Mouse (Mus musculus) brain, embryonic 14.5 days (tissue): ENCODE measurements around the gene Atf6.

Experiments used
- CTCF ChIP-seq: fragments of 200-500 bp; IDR thresholded peaks from 2 replicates; pipeline ENCODE4 v1.5.1; 2012; ENCODE audit warnings: inconsistent platforms, mild to moderate bottlenecking, moderate library complexity, borderline replicate concordance; ENCODE audit not compliant: insufficient read depth, insufficient read length; ENCODE audit errors: extremely low read depth
- POLR2A ChIP-seq: fragments of 200-500 bp; IDR thresholded peaks from 2 replicates; pipeline ENCODE4 v1.6.1; 2012; ENCODE audit warnings: mild to moderate bottlenecking, inconsistent platforms, borderline replicate concordance; ENCODE audit not compliant: poor library complexity, insufficient read depth, insufficient read length, severe bottlenecking; ENCODE audit errors: extremely low read depth

- no peak for TF ChIP-seq POLR2A
- no peak for TF ChIP-seq CTCF
Observed at GRCm38 (mm10) chr1:170853604-170854003, 14.0 kb downstream of the Atf6 start.
